In genomic region chr11:26285682-26286081, GRCm38 (mm10) we compare ENCODE assay signal across 18 mouse cellular contexts.
"Had no signal": no experiment of that assay in that cellular context is flagged by ENCODE, and none has a peak within 500 bp of the region (broad histone marks: within the 10 kb centered on the region; RNA-seq: fewer than 3 reads in every experiment).

No protein-coding gene starts in this region.

- H3K9ac ChIP-seq: lung, embryonic 14.5 days; midbrain, embryonic 12.5 days; neural tube, embryonic 13.5 days; neural tube, embryonic 15.5 days had no signal

- H3K36me3 ChIP-seq: midbrain, embryonic 10.5 days; midbrain, embryonic 12.5 days; neural tube, embryonic 13.5 days; neural tube, embryonic 15.5 days had no signal

- H3K27ac ChIP-seq: midbrain, embryonic 10.5 days; midbrain, embryonic 12.5 days; neural tube, embryonic 13.5 days; neural tube, embryonic 15.5 days had no signal

- H3K9me3 ChIP-seq: midbrain, embryonic 10.5 days; midbrain, embryonic 12.5 days; neural tube, embryonic 13.5 days; neural tube, embryonic 15.5 days had no signal

- H3K4me3 ChIP-seq: midbrain, embryonic 10.5 days; midbrain, embryonic 12.5 days; myocyte; neural tube, embryonic 13.5 days; neural tube, embryonic 15.5 days had no signal

- DNase-seq: lung, embryonic 14.5 days; lung, postnatal 10 days; lung, postnatal 4 days; midbrain, embryonic 14.5 days; retina, postnatal 1 day; right cerebral cortex, adult 18-20 months; right cerebral cortex, postnatal 25 days; right cerebral cortex, postnatal 4 days; spleen, adult 18-20 months; thymus, adult 18-20 months; thymus, postnatal 14 days; thymus, postnatal 36 days had no signal

- H3K4me1 ChIP-seq: midbrain, embryonic 10.5 days; midbrain, embryonic 12.5 days; neural tube, embryonic 15.5 days had no signal

- ATAC-seq: midbrain, embryonic 16.5 days had no signal

- H3K27me3 ChIP-seq: midbrain, embryonic 12.5 days; neural tube, embryonic 13.5 days; neural tube, embryonic 15.5 days had no signal

- H3K4me2 ChIP-seq: lung, embryonic 14.5 days; midbrain, embryonic 12.5 days; neural tube, embryonic 13.5 days; neural tube, embryonic 15.5 days had no signal
